Mouse (Mus musculus): ENCODE measurements at regions not wholly inside any gene's neighbourhood (a gene's known extent, or its start where the extent isn't known, plus 50 kb on each side); places are given as distances from the start of the nearest gene placed in this dataset.

- ATAC-seq (replicated peaks; ENCODE audit: poor library complexity, severe bottlenecking) = no peak
Measured at GRCm38 (mm10) chr16:44674198-44674597, 49.9 kb upstream of the Nepro start.

GRCm38 (mm10) chr16:44672422-44672819, 51.7 kb upstream of the Nepro start:
- no peak for ATAC-seq (replicated peaks; ENCODE audit: poor library complexity, severe bottlenecking)

- no peak for ATAC-seq (replicated peaks; ENCODE audit: poor library complexity, severe bottlenecking)
Measured at GRCm38 (mm10) chr16:44671551-44672421, 52.3 kb upstream of the Nepro start.

- no peak for ATAC-seq (replicated peaks; ENCODE audit: poor library complexity, severe bottlenecking)
Measured at GRCm38 (mm10) chr16:44668061-44668460, 56.0 kb upstream of the Nepro start.

- no peak for ATAC-seq (replicated peaks; ENCODE audit: poor library complexity, severe bottlenecking)
Measured at GRCm38 (mm10) chr16:44667118-44667517, 57.0 kb upstream of the Nepro start.

GRCm38 (mm10) chr16:44666431-44666997, 57.6 kb upstream of the Nepro start:
- no peak for ATAC-seq (replicated peaks; ENCODE audit: poor library complexity, severe bottlenecking)

GRCm38 (mm10) chr16:44665491-44665931, 58.6 kb upstream of the Nepro start:
- no peak for ATAC-seq (replicated peaks; ENCODE audit: poor library complexity, severe bottlenecking)

GRCm38 (mm10) chr16:44662966-44663600, 61.0 kb upstream of the Nepro start:
- no peak for ATAC-seq (replicated peaks; ENCODE audit: poor library complexity, severe bottlenecking)

GRCm38 (mm10) chr16:44660996-44661876, 62.9 kb upstream of the Nepro start:
- no peak for ATAC-seq (replicated peaks; ENCODE audit: poor library complexity, severe bottlenecking)

- no peak for ATAC-seq (replicated peaks; ENCODE audit: poor library complexity, severe bottlenecking)
Measured at GRCm38 (mm10) chr16:44658306-44658705, 65.8 kb upstream of the Nepro start.

GRCm38 (mm10) chr16:44656181-44656580, 67.9 kb upstream of the Nepro start:
- ATAC-seq (replicated peaks; ENCODE audit: poor library complexity, severe bottlenecking) = no peak

GRCm38 (mm10) chr16:44655306-44655705, 68.8 kb upstream of the Nepro start:
- no peak for ATAC-seq (replicated peaks; ENCODE audit: poor library complexity, severe bottlenecking)

GRCm38 (mm10) chr16:44648547-44649223, 75.4 kb upstream of the Nepro start:
- no peak for ATAC-seq (replicated peaks; ENCODE audit: poor library complexity, severe bottlenecking)

GRCm38 (mm10) chr16:44643992-44644391, 80.1 kb upstream of the Nepro start:
- ATAC-seq (replicated peaks; ENCODE audit: poor library complexity, severe bottlenecking) = no peak

GRCm38 (mm10) chr16:44637100-44637499, 78.4 kb upstream of the Boc start:
- ATAC-seq (replicated peaks; ENCODE audit: poor library complexity, severe bottlenecking) = no peak

GRCm38 (mm10) chr16:44634486-44634885, 75.8 kb upstream of the Boc start:
- ATAC-seq (replicated peaks; ENCODE audit: poor library complexity, severe bottlenecking) = no peak

GRCm38 (mm10) chr16:44633059-44633667, 74.5 kb upstream of the Boc start:
- ATAC-seq (replicated peaks; ENCODE audit: poor library complexity, severe bottlenecking) = no peak

GRCm38 (mm10) chr16:44632330-44633058, 73.8 kb upstream of the Boc start:
- no peak for ATAC-seq (replicated peaks; ENCODE audit: poor library complexity, severe bottlenecking)

All from granulocyte monocyte progenitor cell, adult 5-6 weeks (primary cell).